10 mouse cellular contexts compared by ENCODE assay signal in the genomic region with DNA sequence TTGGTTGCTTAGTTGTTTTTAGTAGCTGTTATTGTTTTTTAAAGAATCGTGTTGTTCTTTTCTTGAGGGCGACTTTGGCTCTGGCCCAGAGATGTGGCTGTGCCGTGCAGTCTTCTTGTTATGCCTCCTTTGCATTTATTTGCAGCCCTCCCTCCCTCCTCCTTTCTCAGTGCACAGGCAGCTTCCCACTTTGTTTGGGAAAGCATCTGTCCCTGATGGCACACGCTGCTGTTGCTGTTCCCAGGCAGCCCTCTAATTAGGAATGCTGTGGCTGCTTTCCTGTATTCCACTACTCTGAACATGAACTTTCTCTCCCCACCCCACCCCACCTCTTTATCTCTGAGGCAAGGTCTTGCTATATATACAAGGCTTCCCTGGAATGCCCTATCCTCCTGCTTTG. TPM values are rescaled to one million over a fixed set of nuclear protein-coding genes. Genes with fewer than 3 reads are reported as not detected.
DNase-seq lines count a peak whose midpoint lies in the region; ATAC-seq and TF ChIP-seq lines count a peak whose summit lies in the region.
"Had no signal": no experiment of that assay in that cellular context is flagged by ENCODE, and none has a peak within 500 bp of the region (broad histone marks: within the 10 kb centered on the region; RNA-seq: fewer than 3 reads in every experiment).

No protein-coding gene starts in this region.

- peak overlapping the region; percentile 7; the same call in 1 of the 2 replicates for H3K9ac ChIP-seq in forebrain, embryonic 16.5 days (replicated peaks; ENCODE audit: low read depth, low read length)
- 0 out of 2 replicates have a peak overlapping the region, but pooled peaks have one; percentile 12 for H3K9ac ChIP-seq in midbrain, embryonic 13.5 days (replicated peaks)
- no peak overlapping the region for H3K9ac ChIP-seq in stomach, embryonic 15.5 days
- H3K9ac ChIP-seq: limb, embryonic 13.5 days had no signal

- peaks cover 22% of the 10 kb centered on the region for H3K4me1 ChIP-seq in forebrain, embryonic 16.5 days (replicated peaks; ENCODE audit: control insufficient read depth, insufficient read depth, low read length)
- H3K4me1 ChIP-seq in midbrain, embryonic 13.5 days (replicated peaks) = peaks cover 39% of the 10 kb centered on the region
- H3K4me1 ChIP-seq in stomach, embryonic 15.5 days = peaks cover 15% of the 10 kb centered on the region; the same call in 1 of the 2 replicates
- H3K4me1 ChIP-seq in kidney, adult 2 months (ENCODE audit: control insufficient read depth, insufficient read depth, low read length) = no peaks in the 10 kb centered on the region

- TF ChIP-seq CTCF in layer of hippocampus, adult 2 months (conservative IDR thresholded peaks at IDR 0.05) = no peak
- no peak for TF ChIP-seq CTCF in kidney, adult 2 months (conservative IDR thresholded peaks at IDR 0.05; ENCODE audit: insufficient read depth, insufficient read length, low read depth, low read length)

- H3K27me3 ChIP-seq in forebrain, embryonic 16.5 days (replicated peaks; ENCODE audit: control insufficient read depth, insufficient read depth, low read length) = no peaks in the 10 kb centered on the region
- no peaks in the 10 kb centered on the region for H3K27me3 ChIP-seq in midbrain, embryonic 13.5 days
- H3K27me3 ChIP-seq in stomach, embryonic 15.5 days (replicated peaks) = no peaks in the 10 kb centered on the region
- H3K27me3 ChIP-seq in kidney, adult 2 months (replicated peaks; ENCODE audit: control insufficient read depth, insufficient read depth, low read length) = no peaks in the 10 kb centered on the region
- H3K27me3 ChIP-seq: limb, embryonic 13.5 days had no signal

- no peaks in the 10 kb centered on the region for H3K9me3 ChIP-seq in forebrain, embryonic 16.5 days (ENCODE audit: control insufficient read depth, low read length)
- H3K9me3 ChIP-seq in midbrain, embryonic 13.5 days = no peaks in the 10 kb centered on the region
- no peaks in the 10 kb centered on the region for H3K9me3 ChIP-seq in stomach, embryonic 15.5 days
- H3K9me3 ChIP-seq: limb, embryonic 13.5 days had no signal

- peak; percentile 66 to 83 for DNase-seq in layer of hippocampus, adult 2 months (ENCODE audit: low spot score in 2 of 2)
- no peak for DNase-seq in kidney, adult 11 months
- no peak for DNase-seq in kidney, adult 2 months
- DNase-seq in heart, adult 8-10 months (ENCODE audit: low spot score) = no peak
- DNase-seq: heart, postnatal 4 days; thymus, adult 18-20 months had no signal

- 0 out of 2 replicates have a peak overlapping the region, but pooled peaks have one; percentile 11 for H3K4me2 ChIP-seq in forebrain, embryonic 16.5 days (ENCODE audit: low read length)
- no peak overlapping the region for H3K4me2 ChIP-seq in midbrain, embryonic 13.5 days (replicated peaks)
- no peak overlapping the region for H3K4me2 ChIP-seq in stomach, embryonic 15.5 days
- H3K4me2 ChIP-seq: limb, embryonic 13.5 days had no signal

- H3K27ac ChIP-seq in forebrain, embryonic 16.5 days (ENCODE audit: low read length) = peak overlapping the region; percentile 80
- peak overlapping the region; percentile 90 for H3K27ac ChIP-seq in layer of hippocampus, adult 2 months
- peak overlapping the region; percentile 82 for H3K27ac ChIP-seq in midbrain, embryonic 13.5 days
- peak overlapping the region; percentile 48; the same call in 1 of the 2 replicates for H3K27ac ChIP-seq in stomach, embryonic 15.5 days
- H3K27ac ChIP-seq in kidney, adult 2 months (ENCODE audit: insufficient read depth, low read depth, low read length) = no peak overlapping the region
- H3K27ac ChIP-seq: limb, embryonic 13.5 days had no signal

- TF ChIP-seq POLR2A in kidney, adult 2 months (IDR thresholded peaks at IDR 0.05; ENCODE audit: low read depth, low read length) = no peak

- 1% methylated on average over 4 of the region's 4 CpGs for WGBS in forebrain, embryonic 16.5 days
- 13% methylated on average over 4 of the region's 4 CpGs for WGBS in midbrain, embryonic 13.5 days
- WGBS in stomach, embryonic 15.5 days = 49% methylated on average over 4 of the region's 4 CpGs
- 39% methylated on average over 4 of the region's 4 CpGs for WGBS in kidney, adult 2 months

- peak; percentile 89 for ATAC-seq in forebrain, embryonic 16.5 days
- peak; percentile 76 for ATAC-seq in midbrain, embryonic 13.5 days
- no peak for ATAC-seq in stomach, embryonic 15.5 days (ENCODE audit: insufficient read depth, low FRiP score, low read depth)

- no peak overlapping the region for H3K4me3 ChIP-seq in forebrain, embryonic 16.5 days (replicated peaks; ENCODE audit: low read length)
- no peak overlapping the region; the same call in 1 of the 2 replicates for H3K4me3 ChIP-seq in layer of hippocampus, adult 2 months
- no peak overlapping the region for H3K4me3 ChIP-seq in midbrain, embryonic 13.5 days (replicated peaks)
- no peak overlapping the region for H3K4me3 ChIP-seq in stomach, embryonic 15.5 days (replicated peaks)
- no peak overlapping the region for H3K4me3 ChIP-seq in kidney, adult 2 months (ENCODE audit: insufficient read depth, low read depth, low read length)
- H3K4me3 ChIP-seq: limb, embryonic 13.5 days had no signal

- 0 out of 2 replicates have a peak, but pooled peaks cover 3% of the 10 kb centered on the region for H3K36me3 ChIP-seq in forebrain, embryonic 16.5 days (ENCODE audit: control insufficient read depth, insufficient read depth)
- peaks cover 52% of the 10 kb centered on the region for H3K36me3 ChIP-seq in midbrain, embryonic 13.5 days
- no peaks in the 10 kb centered on the region for H3K36me3 ChIP-seq in stomach, embryonic 15.5 days
- H3K36me3 ChIP-seq in kidney, adult 2 months (ENCODE audit: control insufficient read depth, insufficient read depth, low read length) = no peaks in the 10 kb centered on the region
- H3K36me3 ChIP-seq: limb, embryonic 13.5 days had no signal

RNA-seq across cellular contexts. Expression of a gene that starts 32.4 kb away (rescaled TPM):
- polyA plus RNA-seq in forebrain, embryonic 16.5 days (2015; fragmentation: Nextera tagmentation; extraction: Ambion mirVana) = 33.8 and 37.9 TPM in 2 replicates
- 100 to 1,000 TPM; 146 to 148 TPM for total RNA-seq in layer of hippocampus, adult 2 months (2021)
- polyA plus RNA-seq in midbrain, embryonic 13.5 days (2015; fragmentation: Nextera tagmentation; extraction: Ambion mirVana) = 31.3 and 33.5 TPM in 2 replicates
- 7.6 and 8.5 TPM in 2 replicates for polyA plus RNA-seq in stomach, embryonic 15.5 days (2015; fragmentation: Nextera tagmentation; extraction: Ambion mirVana)
- polyA plus RNA-seq in kidney, adult 2 months (2012; rRNA removed) = 1.8 and 2.2 TPM in 2 replicates
- 1 to 10 TPM; 5.1 to 5.8 (median 5.4) TPM for total RNA-seq in heart, adult 8-10 months (2022)

Comparison
In these comparisons a context has a peak if more than half of its experiments do, and no peak if none do; other contexts are left out.
1. DNase-seq: peak in layer of hippocampus, adult 2 months (2 of 2); none in kidney, adult 11 months (single experiment), kidney, adult 2 months (single experiment) and heart, adult 8-10 months (single experiment).